Mouse (Mus musculus): ENCODE results near the gene Cyp46a1. TPM values are rescaled to one million over a fixed set of nuclear protein-coding genes. Genes with fewer than 3 reads are reported as not detected.

Gene Cyp46a1
- total and polyA plus RNA-seq, 3 experiments: not detected

DNA sequence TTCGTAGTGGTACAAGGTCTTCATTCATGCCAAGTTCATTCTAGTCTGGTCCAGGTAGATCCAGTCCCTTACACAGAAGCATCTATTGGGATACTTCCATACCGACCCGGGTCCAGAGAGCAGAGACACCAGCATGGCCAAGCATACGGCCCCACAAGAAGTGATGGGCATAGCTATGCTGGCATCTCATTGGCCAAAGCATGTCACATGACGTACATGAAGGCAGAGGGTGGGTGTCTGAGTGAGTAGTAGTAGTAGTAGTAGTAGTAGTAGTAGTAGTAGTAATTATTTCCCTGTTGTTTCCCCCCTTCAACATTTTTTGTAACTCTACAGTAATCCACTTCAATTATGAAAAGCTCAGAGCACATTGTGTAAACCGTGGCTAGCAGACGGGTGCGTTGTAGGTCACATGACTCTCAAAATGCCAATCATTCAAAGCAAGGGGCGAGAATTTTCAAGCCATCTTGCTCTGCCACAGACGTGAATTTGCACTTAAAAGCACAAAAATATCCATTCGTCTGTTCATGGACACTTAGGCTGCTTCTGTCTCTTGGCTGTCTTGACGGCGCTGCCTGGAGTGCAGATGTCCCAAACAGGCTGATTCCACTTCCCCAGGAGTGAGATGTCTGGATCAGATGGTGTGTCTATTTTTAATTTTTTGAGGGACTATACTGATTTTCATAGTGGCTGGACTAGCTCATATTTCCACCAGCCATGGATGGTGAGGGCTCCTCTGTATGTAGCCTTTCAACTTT lies 44.4 kb downstream of the Cyp46a1 start:
- H3K27ac ChIP-seq (ENCODE audit: insufficient read depth, low read depth): no peak overlapping the region
- H3K4me2 ChIP-seq (ENCODE audit: insufficient read depth, low read depth, poor library complexity, severe bottlenecking): no peak overlapping the region
- no peaks in the 10 kb centered on the region for H3K4me1 ChIP-seq (ENCODE audit: control insufficient read depth in 1 of 2, insufficient read depth in 2 of 2)
- TF ChIP-seq EP300 (IDR thresholded peaks at IDR 0.05; ENCODE audit: low read length): no peak
- no peak for TF ChIP-seq MEF2A (IDR thresholded peaks at IDR 0.05; ENCODE audit: borderline replicate concordance, low read depth, low read length)
- no peak for TF ChIP-seq SMC3 (IDR thresholded peaks at IDR 0.05; ENCODE audit: low read depth, low read length)
- TF ChIP-seq ELF1 (IDR thresholded peaks at IDR 0.05; ENCODE audit: low read depth, low read length): no peak
- TF ChIP-seq MAZ (IDR thresholded peaks at IDR 0.05; ENCODE audit: low read depth, low read length): no peak
- no peak for TF ChIP-seq TCF12 (IDR thresholded peaks at IDR 0.05; ENCODE audit: low read depth, low read length)
- TF ChIP-seq ETS1 (conservative IDR thresholded peaks at IDR 0.05; ENCODE audit: low read depth, low read length): no peak
- no peak for TF ChIP-seq HCFC1 (IDR thresholded peaks at IDR 0.05; ENCODE audit: low read depth, low read length)
- TF ChIP-seq MAX (IDR thresholded peaks at IDR 0.05; ENCODE audit: low read length): no peak
- TF ChIP-seq MYC (IDR thresholded peaks at IDR 0.05; ENCODE audit: low read depth, low read length): no peak
- H3K27me3 ChIP-seq (replicated peaks): peaks cover 80% of the 10 kb centered on the region
- no peak overlapping the region for H3K9ac ChIP-seq (ENCODE audit: insufficient read depth, low read depth)
- no peak for DNase-seq (ENCODE audit: extremely low read depth)
- no peak overlapping the region for H3K4me3 ChIP-seq (replicated peaks in 1 of 3; ENCODE audit: low read depth in 2 of 3, low read length in 2 of 3, poor library complexity in 1 of 3)
- dilution Hi-C loops (cut with MboI; ENCODE audit: extremely low pct_ligation_motif_present, extremely low pct_unique_long_range_greater_than_20kb, low sequenced_read_pairs) (no loop called here), in situ Hi-C loops (cut with MboI; ENCODE audit: low pct_ligation_motif_present, low pct_unique_long_range_greater_than_20kb, low sequenced_read_pairs) (no loop called here)
- H3K36me3 ChIP-seq (replicated peaks in 1 of 2; ENCODE audit: control insufficient read depth in 1 of 2, insufficient read depth in 1 of 2, low read length in 1 of 2): no peaks in the 10 kb centered on the region
- no peaks in the 10 kb centered on the region for H3K9me3 ChIP-seq (replicated peaks; ENCODE audit: low read length)
- H3K79me2 ChIP-seq (replicated peaks; ENCODE audit: control insufficient read depth, extremely low read depth, insufficient read depth, poor library complexity, severe bottlenecking): no peaks in the 10 kb centered on the region

DNA sequence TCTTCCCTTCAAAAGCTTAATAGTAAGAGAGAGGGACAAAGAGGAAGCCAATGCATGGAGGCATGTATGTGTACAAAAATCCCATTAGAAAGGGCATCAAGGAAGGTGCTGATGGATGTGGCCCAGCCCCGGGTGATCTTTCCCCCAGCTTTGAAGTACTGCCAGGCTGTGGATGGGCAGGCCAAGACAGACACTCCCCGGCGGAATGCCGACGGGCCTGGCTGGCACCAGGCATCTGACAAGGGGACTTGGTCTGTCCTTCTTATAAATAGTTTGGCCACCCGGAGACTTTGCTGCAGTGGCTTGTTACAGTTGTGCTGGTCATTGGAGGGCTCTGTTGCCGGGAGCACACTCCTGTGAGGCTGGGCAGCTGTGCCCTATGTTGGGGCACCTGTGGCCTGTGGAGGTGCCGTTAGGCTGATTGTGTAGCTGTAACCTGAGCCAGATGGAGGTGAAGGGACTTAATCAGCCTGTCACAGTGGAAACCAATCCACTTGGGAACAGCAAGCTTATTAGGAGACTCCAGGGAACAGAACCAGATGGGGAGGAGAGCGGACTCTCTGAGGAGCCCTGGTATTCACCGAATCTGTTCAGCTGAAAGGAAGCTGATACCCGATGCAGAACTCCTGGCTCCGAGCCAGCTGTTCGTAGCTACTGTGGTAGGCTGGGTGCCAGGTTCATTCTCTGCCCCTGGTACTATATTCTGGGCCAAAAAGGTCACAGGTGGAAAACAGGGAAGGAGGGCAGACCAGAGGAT lies 52.5 kb downstream of the Cyp46a1 start:
- TF ChIP-seq CTCF (conservative IDR thresholded peaks at IDR 0.05 in 1 of 2, IDR thresholded peaks at IDR 0.05 in 1 of 2; ENCODE audit: low read depth in 2 of 2, low read length in 2 of 2): no peak
- dilution Hi-C loops (cut with MboI; ENCODE audit: extremely low pct_ligation_motif_present, extremely low pct_unique_long_range_greater_than_20kb, low sequenced_read_pairs): no loop called here
- in situ Hi-C loops (cut with MboI; ENCODE audit: low pct_ligation_motif_present, low pct_unique_long_range_greater_than_20kb, low sequenced_read_pairs): no loop called here
- Histone ChIP-seq H3K4me2 (ENCODE audit: insufficient read depth, low read depth, poor library complexity, severe bottlenecking) (no peak overlapping the region), H3K36me3 (replicated peaks in 1 of 2; ENCODE audit: control insufficient read depth in 1 of 2, insufficient read depth in 1 of 2, low read length in 1 of 2) (no peaks in the 10 kb centered on the region), H3K9me3 (replicated peaks; ENCODE audit: low read length) (no peaks in the 10 kb centered on the region), H3K27me3 (replicated peaks) (peaks cover 91% of the 10 kb centered on the region), H3K4me1 (ENCODE audit: control insufficient read depth in 1 of 2, insufficient read depth in 2 of 2) (no peaks in the 10 kb centered on the region), H3K79me2 (replicated peaks; ENCODE audit: control insufficient read depth, extremely low read depth, insufficient read depth, poor library complexity, severe bottlenecking) (no peaks in the 10 kb centered on the region), H3K4me3 (replicated peaks in 1 of 3; ENCODE audit: low read depth in 2 of 3, low read length in 2 of 3, poor library complexity in 1 of 3) (no peak overlapping the region), H3K9ac (ENCODE audit: insufficient read depth, low read depth) (no peak overlapping the region), H3K27ac (ENCODE audit: insufficient read depth, low read depth) (no peak overlapping the region)
- DNase-seq (ENCODE audit: extremely low read depth): no peak

DNA sequence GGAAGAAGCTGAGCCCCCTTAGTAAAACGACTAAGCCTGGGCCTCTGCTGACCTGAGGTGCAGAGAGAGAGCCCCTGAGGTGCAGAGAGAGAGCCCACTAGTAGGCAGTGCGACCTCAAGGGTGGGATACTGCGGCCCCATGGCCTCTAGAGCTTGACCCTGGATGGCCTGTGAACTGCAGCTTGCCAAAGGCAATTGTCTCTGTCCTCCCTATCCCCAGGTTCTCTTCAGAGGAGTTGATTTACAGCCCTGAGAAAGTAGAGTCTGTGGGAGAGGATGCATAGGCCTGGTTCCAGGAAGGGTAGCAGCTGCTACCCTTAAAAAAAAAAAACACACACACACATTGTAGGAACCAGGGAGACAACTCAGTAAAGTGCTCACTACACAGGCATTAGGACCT lies 55.5 kb downstream of the Cyp46a1 start:
- Histone ChIP-seq H3K4me2 (ENCODE audit: insufficient read depth, low read depth, poor library complexity, severe bottlenecking) (no peak overlapping the region), H3K27ac (ENCODE audit: insufficient read depth, low read depth) (no peak overlapping the region), H3K4me3 (replicated peaks in 1 of 3; ENCODE audit: low read depth in 2 of 3, low read length in 2 of 3, poor library complexity in 1 of 3) (no peak overlapping the region), H3K79me2 (replicated peaks; ENCODE audit: control insufficient read depth, extremely low read depth, insufficient read depth, poor library complexity, severe bottlenecking) (no peaks in the 10 kb centered on the region), H3K9me3 (replicated peaks; ENCODE audit: low read length) (no peaks in the 10 kb centered on the region), H3K27me3 (replicated peaks) (peaks cover 96% of the 10 kb centered on the region), H3K36me3 (replicated peaks in 1 of 2; ENCODE audit: control insufficient read depth in 1 of 2, insufficient read depth in 1 of 2, low read length in 1 of 2) (no peaks in the 10 kb centered on the region), H3K4me1 (ENCODE audit: control insufficient read depth in 1 of 2, insufficient read depth in 2 of 2) (no peaks in the 10 kb centered on the region), H3K9ac (ENCODE audit: insufficient read depth, low read depth) (no peak overlapping the region)
- dilution Hi-C loops (cut with MboI; ENCODE audit: extremely low pct_ligation_motif_present, extremely low pct_unique_long_range_greater_than_20kb, low sequenced_read_pairs) (no loop called here), in situ Hi-C loops (cut with MboI; ENCODE audit: low pct_ligation_motif_present, low pct_unique_long_range_greater_than_20kb, low sequenced_read_pairs) (no loop called here)
- DNase-seq (ENCODE audit: extremely low read depth): no peak
- TF ChIP-seq UBTF (IDR thresholded peaks at IDR 0.05; ENCODE audit: low read depth, low read length) (no peak), KAT2A (IDR thresholded peaks at IDR 0.05; ENCODE audit: insufficient replicate concordance, low read length) (no peak), JUND (conservative IDR thresholded peaks at IDR 0.05; ENCODE audit: low read depth, low read length) (no peak), TCF12 (IDR thresholded peaks at IDR 0.05; ENCODE audit: low read depth, low read length) (no peak), GABPA (IDR thresholded peaks at IDR 0.05; ENCODE audit: insufficient replicate concordance, low read depth, low read length) (no peak), ETS1 (conservative IDR thresholded peaks at IDR 0.05; ENCODE audit: low read depth, low read length) (no peak), POLR2AphosphoS2 (IDR thresholded peaks at IDR 0.05; ENCODE audit: low read depth, low read length) (no peak), ELF1 (IDR thresholded peaks at IDR 0.05; ENCODE audit: low read depth, low read length) (no peak), JUN (IDR thresholded peaks at IDR 0.05; ENCODE audit: insufficient read depth, low read depth, low read length) (no peak), TBP (conservative IDR thresholded peaks at IDR 0.05; ENCODE audit: low read depth, low read length) (no peak), MAZ (IDR thresholded peaks at IDR 0.05; ENCODE audit: low read depth, low read length) (no peak), RAD21 (IDR thresholded peaks at IDR 0.05; ENCODE audit: low read depth, low read length) (no peak), USF2 (conservative IDR thresholded peaks at IDR 0.05; ENCODE audit: low read depth, low read length) (no peak), ZC3H11A (IDR thresholded peaks at IDR 0.05; ENCODE audit: low read depth, low read length) (no peak), HCFC1 (IDR thresholded peaks at IDR 0.05; ENCODE audit: low read depth, low read length) (no peak), IRF4 (IDR thresholded peaks at IDR 0.05; ENCODE audit: low read depth, low read length) (no peak)
